Mouse (Mus musculus) gastrocnemius, adult 2 months (tissue): ENCODE measurements at regions not wholly inside any gene's neighbourhood (a gene's known extent, or its start where the extent isn't known, plus 50 kb on each side); places are given as distances from the start of the nearest gene placed in this dataset.
A peak's percentile ranks its signal among the peaks of the same experiment; 100 is the strongest.

Source experiments
- DNase-seq: peaks from one replicate; pipeline ENCODE4 v3.0.0; 2022
- H3K27ac ChIP-seq: fragments of 200-600 bp; 2 replicates; pipeline ENCODE4 v1.8.1; 2022; ENCODE audit warnings: mild to moderate bottlenecking
- H3K4me3 ChIP-seq: fragments of 200-600 bp; 2 replicates; pipeline ENCODE4 v1.8.1; 2022; ENCODE audit warnings: mild to moderate bottlenecking, moderate library complexity
- CTCF ChIP-seq: fragments of 200-600 bp; IDR thresholded peaks from 2 replicates; pipeline ENCODE4 v1.8.1; 2022; ENCODE audit warnings: antibody characterized with exemption, mild to moderate bottlenecking, moderate library complexity
- intact Hi-C: fragments of 180-260 bp; cut with DNase I; formaldehyde crosslinking; loops from one replicate; pipeline ENCODE4 v1.15.1; 2025

- intact Hi-C loops = no loop called here
- Histone ChIP-seq H3K4me3 (no peak overlapping the region), H3K27ac (peak overlapping the region; percentile 35; the same call in 1 of the 2 replicates)
- TF ChIP-seq CTCF = no peak
- no peak for DNase-seq
Observed at GRCm38 (mm10) chr12:9918026-9918425, 348.1 kb downstream of the Osr1 start.

- H3K27ac ChIP-seq = no peak overlapping the region
- intact Hi-C loops = no loop called here
- DNase-seq = no peak
- no peak overlapping the region for H3K4me3 ChIP-seq
- TF ChIP-seq CTCF = no peak
Observed at GRCm38 (mm10) chr12:9919007-9919406, 349.1 kb downstream of the Osr1 start.

- TF ChIP-seq CTCF = no peak
- intact Hi-C loops = no loop called here
- no peak overlapping the region for H3K4me3 ChIP-seq
- no peak for DNase-seq
- H3K27ac ChIP-seq = no peak overlapping the region
Observed at GRCm38 (mm10) chr12:9919433-9919832, 349.5 kb downstream of the Osr1 start.

GRCm38 (mm10) chr12:9920401-9920800, 350.5 kb downstream of the Osr1 start:
- intact Hi-C loops = no loop called here
- DNase-seq = no peak
- no peak for TF ChIP-seq CTCF
- H3K27ac ChIP-seq = peak overlapping the region; percentile 44; the same call in 1 of the 2 replicates
- H3K4me3 ChIP-seq = no peak overlapping the region

GRCm38 (mm10) chr12:9921591-9922198, 351.8 kb downstream of the Osr1 start:
- intact Hi-C loops = no loop called here
- Histone ChIP-seq H3K4me3 (no peak overlapping the region), H3K27ac (peak overlapping the region; percentile 44)
- TF ChIP-seq CTCF = no peak
- DNase-seq = peak; percentile 47

GRCm38 (mm10) chr12:9924561-9924960, 354.6 kb downstream of the Osr1 start:
- intact Hi-C loops = no loop called here
- peak; percentile 26 for DNase-seq

GRCm38 (mm10) chr12:9934158-9934557, 364.2 kb downstream of the Osr1 start:
- peak; percentile 32 for DNase-seq
- H3K4me3 ChIP-seq = no peak overlapping the region
- no peak for TF ChIP-seq CTCF
- intact Hi-C loops = no loop called here
- H3K27ac ChIP-seq = no peak overlapping the region

More at GRCm38 (mm10) chr12:9924561-9924960, 354.6 kb downstream of the Osr1 start:
- no peak for TF ChIP-seq CTCF
- Histone ChIP-seq H3K4me3 (no peak overlapping the region), H3K27ac (no peak overlapping the region)

- no peak for TF ChIP-seq CTCF
- Histone ChIP-seq H3K4me3 (no peak overlapping the region), H3K27ac (no peak overlapping the region)
- intact Hi-C loops = no loop called here
- no peak for DNase-seq
Observed at GRCm38 (mm10) chr12:9941357-9941756, 371.4 kb downstream of the Osr1 start.

- TF ChIP-seq CTCF = no peak
- intact Hi-C loops = no loop called here
- Histone ChIP-seq H3K27ac (no peak overlapping the region), H3K4me3 (no peak overlapping the region)
- no peak for DNase-seq
Observed at GRCm38 (mm10) chr12:9941823-9942222, 371.9 kb downstream of the Osr1 start.

- intact Hi-C loops = no loop called here
Observed at GRCm38 (mm10) chr12:9948784-9949183, 378.9 kb downstream of the Osr1 start.

GRCm38 (mm10) chr12:9952372-9952771, 382.5 kb downstream of the Osr1 start:
- intact Hi-C loops = no loop called here
- DNase-seq = no peak
- no peak overlapping the region for H3K27ac ChIP-seq
- H3K4me3 ChIP-seq = no peak overlapping the region
- no peak for TF ChIP-seq CTCF

More at GRCm38 (mm10) chr12:9948784-9949183, 378.9 kb downstream of the Osr1 start:
- TF ChIP-seq CTCF = no peak
- DNase-seq = no peak
- no peak overlapping the region for H3K27ac ChIP-seq
- no peak overlapping the region for H3K4me3 ChIP-seq

- intact Hi-C loops = no loop called here
- Histone ChIP-seq H3K27ac (no peak overlapping the region), H3K4me3 (no peak overlapping the region)
- TF ChIP-seq CTCF = no peak
- no peak for DNase-seq
Observed at GRCm38 (mm10) chr12:9954178-9954888, 384.4 kb downstream of the Osr1 start.

GRCm38 (mm10) chr12:9969390-9969789, 399.5 kb downstream of the Osr1 start:
- DNase-seq = no peak
- no peak overlapping the region for H3K27ac ChIP-seq
- intact Hi-C loops = no loop called here
- TF ChIP-seq CTCF = no peak
- H3K4me3 ChIP-seq = no peak overlapping the region

- TF ChIP-seq CTCF = no peak
- intact Hi-C loops = no loop called here
- Histone ChIP-seq H3K4me3 (no peak overlapping the region), H3K27ac (no peak overlapping the region)
- DNase-seq = no peak
Observed at GRCm38 (mm10) chr12:9970771-9971170, 399.0 kb upstream of the Nt5c1b start.
